Mouse (Mus musculus): ENCODE measurements around the gene Echs1. TPM values are rescaled to one million over a fixed set of nuclear protein-coding genes. Genes with fewer than 3 reads are reported as not detected.
A peak's percentile ranks its signal among the peaks of the same experiment; 100 is the strongest.

Echs1 gene
- total RNA-seq, 2 experiments from 2014 or later: 190 to 210 TPM

DNA sequence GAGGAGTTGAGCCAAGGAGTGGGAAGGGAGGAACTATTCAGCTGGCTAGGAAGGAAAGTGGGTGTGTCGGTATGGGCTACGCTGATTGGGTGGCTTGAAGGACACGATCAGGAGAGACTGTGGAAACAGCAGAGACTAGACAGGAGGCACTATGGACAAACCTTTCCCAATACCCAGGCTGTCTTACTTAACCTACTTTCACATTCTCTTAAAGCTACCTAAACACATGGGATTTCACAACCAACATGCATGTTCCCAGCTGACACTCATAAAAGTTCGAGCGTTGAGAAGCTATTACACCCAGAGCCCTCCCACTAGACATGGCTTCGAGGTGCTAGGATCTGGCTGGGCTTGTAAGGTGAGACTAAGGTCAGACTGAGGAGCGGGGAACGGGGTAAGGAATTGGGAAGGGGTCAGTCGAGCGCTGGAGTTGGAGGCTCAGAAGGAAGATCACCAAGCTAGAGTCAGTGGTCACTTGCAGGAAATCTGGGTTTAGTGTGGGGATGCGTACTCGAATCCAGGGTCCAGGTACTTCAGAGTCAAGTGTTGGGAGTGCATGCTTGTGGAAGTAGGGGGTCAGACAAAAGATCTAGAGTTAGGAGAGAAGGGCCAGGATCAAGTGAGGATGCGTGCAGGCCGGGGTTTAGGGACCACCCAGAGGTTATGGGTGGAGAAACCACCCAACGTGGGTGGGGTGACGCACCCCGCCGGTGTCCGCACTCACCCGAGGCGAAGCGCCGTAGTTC, 520 bp downstream of the Echs1 start, which contains the start of gene Paox:
Paox (plus strand) TSS at position 217 of the 746 bp plus-strand sequence.
- DNase-seq: peak; percentile 68

DNA sequence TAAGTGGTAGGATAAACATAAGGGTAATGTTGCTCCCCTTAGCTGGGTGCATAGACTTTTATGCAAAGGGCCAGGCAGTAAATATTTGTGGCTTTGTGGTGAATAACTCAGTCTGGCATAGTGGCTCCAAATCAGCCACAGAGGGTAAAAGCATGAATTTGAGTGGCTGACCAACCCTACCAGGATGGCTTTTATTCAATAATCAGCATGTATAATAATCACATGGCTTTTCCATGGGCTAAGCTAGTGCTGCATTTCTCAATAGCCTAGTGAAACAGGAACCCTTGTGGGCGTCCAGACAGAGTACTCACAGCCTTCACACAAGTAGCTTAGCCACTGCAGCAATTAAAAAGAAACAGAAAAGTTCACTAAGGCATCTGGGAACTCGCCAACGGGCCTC, 4.3 kb downstream of the Echs1 start:
- DNase-seq: no peak

DNA sequence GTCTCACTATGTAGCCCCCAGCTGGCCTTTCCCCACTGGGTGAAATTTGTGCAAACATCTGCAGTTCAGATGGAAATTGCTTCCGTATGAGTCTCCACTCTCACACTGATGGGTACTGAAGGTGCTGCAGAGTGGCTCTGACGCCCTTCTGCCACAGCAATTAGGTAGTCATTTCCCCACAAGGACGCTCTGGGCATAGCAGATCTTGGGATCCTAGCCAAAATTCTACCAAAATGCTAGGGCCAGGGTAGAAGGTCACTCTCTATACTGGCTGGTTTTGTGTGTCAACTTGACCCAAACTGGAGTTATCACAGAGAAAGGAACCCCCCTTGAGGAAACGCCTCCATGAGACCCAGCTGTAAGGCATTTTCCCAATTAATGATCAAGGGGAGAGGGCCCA, 12.3 kb downstream of the Echs1 start:
- DNase-seq: no peak

DNA sequence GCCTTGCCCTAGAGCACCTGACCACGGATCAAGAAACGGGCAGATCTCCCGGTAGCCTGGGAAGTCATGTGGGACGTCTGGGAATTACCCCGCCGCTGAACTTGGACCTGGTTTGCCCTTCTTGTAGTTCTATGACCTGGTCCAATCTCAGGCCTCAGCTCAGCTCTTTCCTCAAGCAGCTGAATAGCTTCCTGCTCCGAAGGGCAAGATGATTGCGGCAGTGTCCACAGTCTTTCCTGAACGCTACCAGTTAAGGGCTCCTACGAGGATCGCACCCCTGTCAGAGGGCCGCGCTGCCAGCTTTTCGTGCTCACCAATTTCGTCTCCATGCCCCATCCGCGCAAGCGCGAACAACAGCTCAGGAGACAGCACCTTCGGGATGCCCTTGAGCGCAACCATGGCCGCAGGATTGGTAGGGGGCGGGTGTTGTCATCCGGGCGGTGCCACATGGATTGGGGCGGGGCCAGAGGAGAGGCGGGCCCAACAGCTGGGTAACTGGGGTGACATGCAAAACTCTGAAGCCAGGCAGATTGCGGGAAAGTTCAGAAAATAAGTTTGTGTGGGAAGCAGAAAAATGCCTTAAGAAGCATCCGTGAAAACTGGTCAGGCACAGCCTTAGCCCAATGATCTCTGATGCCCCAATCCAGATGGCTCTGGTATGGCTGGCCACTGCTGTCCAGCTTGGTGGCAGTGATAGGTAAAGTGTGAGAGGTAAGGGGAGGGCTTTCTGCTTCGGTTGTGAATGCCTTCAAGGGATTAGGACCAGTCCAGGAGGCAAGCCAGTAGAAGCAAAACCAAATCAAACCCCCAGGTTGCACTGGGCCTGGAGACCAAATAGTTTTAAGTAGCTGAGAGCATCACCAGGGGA, 14.0 kb downstream of the Echs1 start, which contains the start of gene Fuom:
Fuom (minus strand) TSS at position 449 of the 868 bp plus-strand sequence.
- peak; percentile 91 for DNase-seq

DNA sequence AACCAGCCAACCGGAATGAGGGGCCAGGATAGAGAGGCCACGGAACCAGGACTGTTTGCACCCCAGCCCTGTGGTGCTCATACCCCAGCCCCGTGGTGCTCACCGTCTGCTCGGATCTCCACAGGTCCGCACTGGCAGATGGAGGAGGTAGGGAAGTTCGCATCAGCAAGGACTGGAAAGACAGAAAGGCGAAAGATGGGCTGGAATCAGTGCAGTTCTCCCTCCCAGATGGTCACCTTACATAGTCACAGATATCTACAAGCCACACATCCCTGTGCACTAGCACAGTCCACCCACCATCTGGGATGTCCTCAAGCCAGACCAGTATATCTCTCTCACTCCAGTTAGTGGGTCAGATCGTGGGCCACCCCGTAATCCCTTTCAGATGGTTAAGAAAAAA, 14.8 kb downstream of the Echs1 start:
- DNase-seq: no peak

DNA sequence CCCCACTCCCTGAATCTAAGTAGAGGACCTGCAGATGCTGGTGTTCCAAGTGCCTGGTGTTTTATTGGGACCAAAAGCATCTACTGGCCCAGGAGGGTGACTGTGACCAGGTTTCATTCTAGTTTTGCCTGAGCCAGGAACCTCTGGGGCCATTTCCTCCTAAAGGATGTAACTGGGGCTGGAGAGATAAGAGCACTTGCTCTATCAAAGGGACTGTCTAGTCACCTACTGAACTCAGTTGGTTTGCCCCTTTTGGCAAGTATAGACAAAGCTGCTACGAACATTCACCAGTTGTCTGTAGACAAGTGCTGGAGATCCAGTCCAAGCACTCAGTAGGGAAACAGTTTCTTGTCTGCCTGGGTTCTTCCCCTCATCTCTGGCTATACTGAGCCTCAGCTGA, 17.8 kb downstream of the Echs1 start:
- DNase-seq: no peak

DNA sequence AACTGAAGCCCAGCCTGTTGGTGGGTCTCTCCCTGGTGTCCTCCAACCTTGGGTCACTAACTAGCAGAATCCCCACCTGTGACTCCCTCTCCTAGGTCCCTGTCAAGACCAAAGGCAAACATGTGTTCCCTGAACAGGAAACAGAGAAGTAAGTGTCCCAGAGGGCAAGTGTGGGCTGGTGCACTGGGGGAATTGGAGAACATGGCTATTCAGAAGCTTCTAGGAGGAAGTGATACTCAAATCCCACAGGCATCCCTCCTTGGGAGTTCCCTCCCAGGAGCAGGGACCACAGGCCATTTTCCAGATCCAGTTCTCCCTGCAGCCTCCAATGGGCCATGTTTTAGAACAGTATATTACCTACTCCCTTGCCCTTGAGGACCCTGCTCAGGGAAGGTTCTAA, 20.2 kb downstream of the Echs1 start:
- DNase-seq: no peak

DNA sequence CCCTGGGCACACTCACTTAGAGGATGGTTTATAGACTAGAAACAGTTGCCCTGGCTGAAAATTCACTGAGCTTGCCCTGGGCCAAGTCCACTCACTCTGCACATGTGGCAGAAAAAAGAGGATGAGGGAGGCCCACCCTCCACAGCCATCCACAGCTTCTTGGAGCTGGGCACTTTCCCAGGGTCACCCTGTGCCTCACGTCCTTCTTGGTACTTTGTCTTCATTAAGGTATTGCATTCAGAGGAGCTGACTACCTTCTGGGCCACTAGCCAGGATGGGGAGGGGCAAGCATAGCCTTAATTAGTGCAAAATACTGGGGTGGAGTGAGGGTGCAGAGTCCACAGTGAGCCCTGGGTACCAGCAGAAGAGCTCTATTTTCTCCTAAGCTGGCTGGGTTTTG, 20.7 kb downstream of the Echs1 start:
- DNase-seq: no peak

DNA sequence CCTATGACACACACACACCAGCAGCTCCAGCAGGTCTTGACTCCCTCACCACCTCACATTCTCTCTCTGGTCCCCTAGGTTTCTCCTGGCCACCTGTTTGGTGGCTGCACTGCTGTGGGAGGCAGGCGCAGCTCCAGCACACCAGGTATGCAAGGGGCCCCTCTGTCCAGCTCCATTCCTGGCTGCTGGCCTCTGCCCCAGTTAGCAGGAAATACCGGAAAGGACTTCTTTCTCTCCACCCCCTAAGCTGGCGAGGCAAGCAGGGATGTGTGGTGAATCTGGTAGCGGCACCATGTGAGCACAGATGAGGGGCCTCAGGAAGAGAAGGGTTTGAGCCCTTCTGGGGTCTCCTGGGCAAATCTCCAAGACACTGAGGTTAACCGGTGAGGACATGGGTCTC, 21.3 kb downstream of the Echs1 start:
- no peak for DNase-seq

DNA sequence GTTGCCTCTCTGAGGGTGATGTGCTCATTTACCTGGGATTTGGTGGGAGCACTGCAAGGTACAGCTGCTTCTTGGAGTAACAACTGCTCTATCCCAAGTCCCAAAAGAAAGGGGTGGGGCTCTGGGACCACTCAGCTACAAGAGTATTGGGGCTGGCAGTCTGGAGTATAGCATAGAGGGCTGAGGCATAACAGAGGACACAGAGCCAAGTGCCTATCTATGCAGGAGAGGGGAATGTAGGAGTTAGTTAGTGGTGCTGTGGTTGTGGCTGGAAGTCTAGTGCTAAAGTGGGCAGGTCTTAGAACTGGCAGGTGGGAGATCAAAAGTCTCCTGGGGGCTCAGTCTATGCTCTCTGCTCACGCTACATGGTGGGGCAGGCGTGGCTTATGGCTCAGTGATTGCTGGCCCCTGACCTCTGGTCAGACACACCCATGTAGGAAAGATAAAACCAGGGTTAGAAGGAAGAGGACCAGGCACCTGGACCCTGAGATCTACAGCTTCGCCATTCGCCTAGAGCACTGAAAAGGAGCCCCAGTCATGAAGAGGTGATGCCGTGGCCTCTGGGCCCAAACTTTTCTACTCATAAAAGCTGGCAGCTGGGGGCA, 23.2 kb downstream of the Echs1 start, which contains the start of gene Prap1:
Prap1 (plus strand) TSS at position 472 of the 605 bp plus-strand sequence.
- no peak for DNase-seq

DNA sequence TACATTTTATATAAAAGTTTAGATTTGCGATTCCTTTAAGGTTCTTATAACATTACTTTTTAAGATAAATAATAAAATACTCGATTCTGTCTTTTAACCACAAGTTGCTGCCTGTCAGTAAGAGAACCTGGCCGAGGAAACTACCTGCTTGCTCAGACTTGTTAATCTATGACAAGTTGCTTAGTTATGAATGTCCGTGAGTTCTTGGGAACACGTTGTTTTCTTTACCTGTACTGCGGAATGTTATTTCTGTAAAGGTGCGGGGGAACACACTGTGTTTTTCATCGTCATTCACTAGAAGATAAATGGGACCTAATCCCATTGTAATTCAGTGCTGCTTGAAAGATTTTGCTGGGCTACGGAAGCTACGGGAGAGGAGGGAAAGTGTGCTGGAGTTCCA, 25.7 kb downstream of the Echs1 start:
- DNase-seq: no peak

DNA sequence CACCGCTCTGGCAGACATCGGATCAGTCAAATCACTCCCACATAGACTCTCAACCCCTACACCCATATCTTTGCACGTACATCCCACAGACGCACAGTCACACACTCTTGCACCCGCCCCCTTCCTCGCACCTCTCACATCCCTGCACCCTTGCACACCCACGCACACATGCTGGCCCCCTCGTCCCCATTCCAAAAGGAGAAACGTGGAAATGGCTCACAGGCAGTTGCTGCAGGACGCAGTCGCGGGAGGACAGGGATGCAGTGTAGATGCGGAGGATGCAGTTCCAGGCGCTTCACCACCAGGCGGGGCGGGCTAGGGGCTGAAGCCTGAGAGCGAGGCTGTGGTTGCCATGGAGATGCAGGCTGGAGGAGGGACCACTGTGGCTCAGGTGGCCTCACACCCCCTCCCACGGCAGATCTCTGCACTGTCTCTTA, 34.0 kb downstream of the Echs1 start, which contains the start of gene Caly:
Caly (minus strand) TSS at position 307 of the 437 bp plus-strand sequence.
- peak; percentile 44 for DNase-seq

DNA sequence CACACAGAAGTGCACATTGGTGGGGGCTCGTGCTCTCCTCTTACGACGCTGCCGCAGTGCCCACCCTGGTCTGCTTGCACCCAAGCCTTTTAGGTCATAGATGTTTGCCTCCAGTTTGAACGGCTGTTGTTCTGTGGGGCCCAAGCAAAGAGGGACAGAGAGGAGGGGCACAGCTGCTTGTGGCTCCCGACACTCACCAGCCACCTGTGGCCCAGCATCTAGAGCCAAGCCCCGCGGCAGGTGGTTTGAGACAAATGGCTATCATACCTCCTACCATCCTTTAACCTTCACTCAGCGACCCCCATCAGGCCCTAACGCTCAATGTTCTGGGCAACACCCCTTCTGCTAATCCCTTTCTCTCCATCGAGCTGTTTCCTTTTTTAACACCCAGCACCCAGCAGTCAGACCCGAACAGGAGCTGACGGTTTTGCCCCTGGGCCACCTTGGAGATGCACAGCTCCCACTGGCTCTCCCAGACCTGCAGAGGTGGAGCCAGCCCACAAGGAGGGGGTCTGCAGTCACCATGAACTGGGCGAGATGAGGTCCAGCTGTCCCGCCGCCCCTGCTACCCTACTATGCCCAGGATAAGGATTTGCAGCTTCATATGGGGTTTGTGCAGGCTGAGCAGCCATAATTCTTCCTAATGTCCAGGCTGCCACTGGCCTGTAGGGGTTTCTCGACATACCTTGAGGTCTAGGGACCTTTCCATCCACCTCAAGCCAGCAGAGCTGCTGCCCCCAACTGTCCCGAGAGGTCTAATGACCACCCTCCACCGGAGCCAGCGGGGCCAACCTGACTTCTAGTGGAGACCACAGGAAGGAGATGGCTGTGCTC, 34.7 kb downstream of the Echs1 start:
- no peak for DNase-seq

DNA sequence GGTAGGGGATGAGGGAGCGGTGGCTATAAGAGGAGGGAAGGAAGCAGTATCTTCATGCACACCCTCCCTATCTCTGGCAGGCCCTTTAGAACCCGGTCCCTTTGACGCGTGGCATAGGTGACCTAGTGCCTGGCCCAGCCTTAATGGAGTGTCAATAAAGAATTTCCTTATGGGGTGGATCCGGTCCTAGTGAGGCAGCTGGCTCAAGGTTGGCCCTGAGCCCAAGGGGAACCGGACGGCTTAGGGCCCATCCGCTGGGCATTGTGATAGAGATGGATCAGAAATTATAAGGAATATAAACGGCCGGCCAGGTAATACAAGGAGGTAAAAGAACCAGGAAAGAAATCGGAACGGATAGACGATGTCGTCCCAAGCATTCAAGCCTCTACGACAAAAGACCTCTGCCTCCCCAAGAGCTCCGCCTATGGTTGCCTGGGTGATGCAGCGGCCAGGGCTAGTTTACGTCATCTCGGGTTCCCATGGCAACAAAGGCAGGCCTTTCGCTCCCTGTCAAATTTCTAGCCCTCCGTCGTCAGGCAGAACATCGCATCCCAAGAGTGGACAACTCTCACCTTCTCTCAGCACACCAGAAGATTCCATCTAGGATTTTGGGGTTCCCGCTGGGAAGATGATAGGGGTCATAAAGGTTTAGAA, 35.6 kb downstream of the Echs1 start:
- peak; percentile 78 for DNase-seq

DNA sequence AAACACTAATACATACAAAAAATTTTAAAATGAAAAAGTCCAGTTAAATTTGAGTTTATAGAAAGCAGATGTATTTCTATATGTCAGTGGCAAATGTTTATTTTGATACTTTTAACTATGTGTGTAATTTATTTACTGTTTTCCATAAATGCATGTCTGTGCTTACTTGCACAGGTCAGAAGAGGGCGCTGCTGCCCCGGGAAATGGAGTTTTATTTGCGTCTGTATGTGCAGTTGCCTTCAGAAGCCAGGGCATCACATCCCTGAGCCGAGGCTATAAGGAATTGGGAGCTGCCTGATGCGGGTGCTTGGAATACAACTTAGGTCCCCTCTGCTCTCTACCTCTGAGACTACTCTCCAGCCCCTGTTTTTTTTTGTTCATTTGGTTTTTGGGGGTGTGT, 37.6 kb downstream of the Echs1 start:
- peak; percentile 72 for DNase-seq

DNA sequence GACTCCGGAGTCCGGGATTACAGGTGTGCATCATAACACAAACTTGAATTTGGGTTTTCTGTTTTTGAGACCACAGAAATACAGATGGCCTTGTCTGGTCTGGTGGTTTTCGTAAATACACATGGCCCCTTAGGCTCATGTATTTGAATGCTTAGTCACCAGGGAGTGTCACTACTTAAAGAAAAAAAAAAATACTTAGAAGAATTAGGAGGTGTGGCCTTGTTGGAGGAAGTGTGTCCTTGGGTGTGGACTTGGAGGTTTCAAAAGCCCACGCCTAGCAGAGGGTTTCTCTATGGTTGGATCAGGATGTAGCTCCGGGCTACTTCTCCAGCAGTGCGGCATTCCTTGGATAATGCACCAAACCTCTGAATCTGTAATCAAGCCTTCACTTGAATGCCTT, 38.6 kb downstream of the Echs1 start:
- no peak for DNase-seq

DNA sequence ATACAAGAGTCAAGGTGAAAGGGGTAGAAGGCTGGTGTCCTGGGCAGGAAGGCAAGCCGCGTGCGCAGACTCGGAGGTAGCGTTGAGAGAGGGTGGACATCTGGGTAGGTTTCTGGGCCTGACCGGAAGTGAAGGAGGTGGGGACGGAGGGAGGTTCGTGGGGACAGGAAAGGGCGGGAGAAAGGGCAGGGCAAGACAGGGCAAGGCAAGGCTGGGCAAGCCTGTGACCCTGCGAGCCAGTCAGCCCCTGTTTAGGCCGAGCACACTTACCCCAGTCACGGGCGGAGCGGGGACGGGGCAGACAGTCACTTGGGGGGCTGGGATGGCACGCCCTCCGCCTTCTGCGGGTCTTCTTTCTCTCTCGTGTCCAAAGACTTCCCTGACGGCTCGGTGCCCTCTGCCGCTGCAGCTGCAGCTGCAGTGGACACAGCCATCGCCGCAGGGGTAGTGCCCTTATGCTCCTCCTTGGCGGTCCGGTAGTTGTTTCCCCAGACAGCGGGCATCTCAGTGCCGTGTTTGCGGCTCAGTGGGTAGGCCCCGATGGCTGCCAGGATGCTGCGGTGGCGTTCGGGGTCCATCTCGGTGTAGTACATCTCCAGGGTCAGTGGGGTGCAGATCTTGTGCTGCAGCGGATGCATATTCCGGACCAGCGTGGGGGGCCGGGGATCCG, 46.1 kb downstream of the Echs1 start:
- DNase-seq: no peak

DNA sequence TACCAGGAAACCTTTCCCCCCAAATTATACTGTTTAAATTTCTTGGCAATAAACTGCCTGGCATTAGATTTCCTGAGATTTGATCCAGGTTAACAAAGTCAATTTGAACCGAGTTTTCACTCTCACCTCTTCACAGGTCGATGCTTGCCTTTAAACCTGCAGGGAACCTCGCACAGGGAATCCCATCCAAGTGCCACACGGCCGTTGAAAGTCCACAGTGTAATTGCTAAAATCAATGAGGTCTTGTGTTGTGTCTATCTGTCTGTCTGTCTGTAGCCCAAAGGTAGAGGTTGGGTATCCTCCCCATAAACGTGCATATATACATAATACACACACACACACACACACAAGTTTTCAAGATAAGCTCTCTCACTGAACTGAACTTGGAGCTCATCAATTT, 48.9 kb downstream of the Echs1 start:
- no peak for DNase-seq

DNA sequence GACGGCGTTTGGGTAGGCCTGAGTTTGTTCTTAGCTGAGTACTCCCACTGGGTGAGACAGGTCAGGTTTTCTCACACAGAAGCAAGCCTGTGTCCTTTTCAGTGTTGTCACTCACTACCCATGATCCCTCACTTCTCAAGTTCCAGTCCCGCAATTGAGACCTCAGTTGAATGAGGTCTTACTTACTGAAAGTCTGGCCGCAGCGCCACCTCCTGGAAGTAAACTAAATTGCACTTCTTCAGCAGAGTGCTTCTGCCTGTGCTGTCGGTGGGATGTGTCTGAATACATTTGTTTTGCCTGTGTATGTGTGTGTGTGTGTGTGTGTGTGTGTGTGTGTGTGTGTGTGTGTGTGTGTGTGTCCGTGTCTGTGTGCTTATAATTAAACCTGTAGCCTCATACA, 53.2 kb downstream of the Echs1 start:
- peak; percentile 73 for DNase-seq

DNA sequence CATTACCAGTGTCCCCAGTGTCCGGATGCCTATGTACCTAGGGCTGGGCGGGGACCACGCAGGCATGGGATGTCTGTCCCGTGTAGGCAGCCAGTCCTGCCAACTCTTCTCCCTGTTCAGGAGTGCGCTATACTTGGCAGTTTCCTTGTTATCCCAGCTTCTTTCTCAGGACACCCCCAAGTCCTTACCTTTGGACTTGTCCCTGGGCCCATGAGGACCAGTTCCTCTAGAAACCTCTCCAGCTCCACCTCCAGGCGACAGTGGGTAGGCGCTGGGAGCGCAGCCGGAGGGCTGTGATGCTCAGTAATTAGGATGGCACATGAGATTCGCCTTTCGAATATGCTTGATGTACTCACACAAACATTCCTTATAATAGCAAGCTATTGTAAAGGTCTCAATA, 54.0 kb downstream of the Echs1 start:
- DNase-seq: peak; percentile 43

DNA sequence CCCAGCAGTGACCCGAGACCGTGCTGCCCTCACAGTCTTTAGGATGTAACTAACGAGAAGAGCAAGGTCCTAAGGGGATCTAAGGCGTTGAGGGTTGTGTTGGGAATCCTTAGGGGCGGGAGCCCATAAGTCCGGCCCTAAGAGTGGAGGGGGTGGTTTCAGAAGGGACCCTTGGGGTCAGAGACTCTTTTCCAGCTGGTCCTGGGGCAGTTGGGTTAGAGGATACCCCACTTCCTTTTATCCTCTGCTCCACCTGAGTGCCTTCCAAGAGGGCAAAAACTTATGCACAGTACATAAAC, 54.5 kb downstream of the Echs1 start:
- no peak for DNase-seq

Measured in heart, postnatal 4 days (tissue).